Mouse (Mus musculus) lung, adult 2 months (tissue): Measurements from ENCODE around the gene Snrnp25. TPM values are rescaled to one million over a fixed set of nuclear protein-coding genes. Genes with fewer than 3 reads are reported as not detected.

Experiments used
- DNase-seq: peaks from one replicate; pipeline ENCODE4 v3.0.0; 2022
- H3K4me1 ChIP-seq: fragments of 200-500 bp; 2 replicates; pipeline ENCODE4 v1.6.1; 2011; ENCODE audit warnings: low read length; ENCODE audit not compliant: control insufficient read depth, insufficient read depth
- H3K4me3 ChIP-seq: fragments of 200-500 bp; replicated peaks from 2 replicates; pipeline ENCODE3; 2011; ENCODE audit warnings: low read depth, mild to moderate bottlenecking, control low read depth, low read length; ENCODE audit errors: extremely low read depth
- CTCF ChIP-seq: fragments of 200-500 bp; IDR thresholded peaks from 2 replicates; pipeline ENCODE4 v1.5.1; 2011; ENCODE audit warnings: mild to moderate bottlenecking, low read length, control low read depth; ENCODE audit not compliant: insufficient read depth
- POLR2A ChIP-seq: fragments of 200-500 bp; IDR thresholded peaks from 2 replicates; pipeline ENCODE4 v1.6.1; 2011; ENCODE audit warnings: low read depth, mild to moderate bottlenecking, control low read depth, low read length, borderline replicate concordance; ENCODE audit errors: extremely low read depth
- WGBS: fragments of 180-500 bp; shearing (Covaris S2); methylation state at CpG from one replicate; pipeline ENCODE4 v1.1.7; 2018; 5-methylcytosine and 5-hydroxymethylcytosine counted together
- polyA plus RNA-seq: library from polyadenylated mRNA; depleted of rRNA; stranded (reverse); fragments of >200 nt; gene quantifications from 2 replicates; pipeline ENCODE4 v1.2.3, GENCODE M21; 2012

Gene Snrnp25
- polyA plus RNA-seq, 1 experiment: 16.5 TPM

DNA sequence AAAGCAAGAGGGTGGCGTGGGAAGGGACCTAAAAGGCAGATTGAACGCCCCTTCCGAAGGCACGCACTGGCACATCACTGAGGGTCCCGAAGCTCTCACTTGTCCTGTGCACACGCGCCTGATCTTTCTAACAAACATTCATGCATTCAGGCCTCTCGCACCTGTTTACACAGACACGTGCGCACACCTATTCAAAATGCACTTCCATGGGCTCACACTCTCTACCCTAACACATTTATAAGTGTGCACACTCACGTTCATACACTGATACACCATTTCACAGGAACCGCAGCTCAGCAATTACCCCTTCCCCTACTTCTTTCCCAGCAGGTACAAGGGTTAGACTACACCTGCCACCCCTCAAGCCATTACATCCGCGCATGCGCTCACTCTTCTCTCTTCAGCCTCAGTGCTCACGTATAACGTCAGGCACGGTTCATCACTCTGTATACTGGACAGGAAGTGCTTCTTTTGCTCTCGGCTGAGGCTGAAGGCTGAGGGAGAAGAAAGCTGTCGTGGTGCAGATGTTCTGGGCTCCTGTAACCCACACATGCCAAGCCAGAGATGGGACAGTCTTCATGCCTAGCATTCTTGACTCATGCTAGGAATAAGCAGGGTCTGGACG, 17.5 kb downstream of the Snrnp25 start:
- TF ChIP-seq CTCF: no peak
- TF ChIP-seq POLR2A: no peak
- 11% methylated on average over 21 of the region's 21 CpGs for WGBS
- Histone ChIP-seq H3K4me3 (peak overlapping the region; percentile 30), H3K4me1 (peaks cover 42% of the 10 kb centered on the region)
- no peak for DNase-seq

DNA sequence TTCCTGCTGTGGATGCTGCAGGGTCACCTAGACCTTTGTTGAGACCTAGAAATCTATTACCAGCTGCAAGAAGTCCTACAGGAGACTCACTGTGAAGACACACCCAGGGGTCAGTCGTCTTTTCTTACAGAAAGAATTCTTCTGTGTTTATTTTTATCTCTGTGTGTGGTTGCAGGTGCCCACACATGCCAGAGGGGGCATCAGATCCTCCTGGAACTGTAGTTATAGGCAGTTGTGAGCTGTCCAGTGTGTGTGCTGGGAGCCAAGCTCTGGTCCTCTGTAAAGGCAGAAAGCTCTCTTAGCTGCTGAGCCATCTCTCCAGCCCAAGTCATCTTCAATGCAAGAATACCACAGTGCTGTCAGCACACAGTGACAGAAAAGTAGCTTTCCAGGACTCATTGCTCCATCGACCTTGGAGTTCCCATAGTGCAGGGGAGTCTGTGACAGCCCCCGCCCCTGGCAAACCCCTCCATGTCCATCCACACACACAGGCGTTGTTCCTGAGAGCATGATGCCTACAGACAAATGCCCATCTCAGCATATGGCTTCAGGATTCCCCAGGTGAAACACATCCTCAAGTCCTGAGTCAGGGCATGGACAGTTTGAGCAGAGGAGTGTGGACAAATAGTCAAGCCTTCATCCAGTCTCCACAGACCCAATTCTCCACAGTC, 18.2 kb downstream of the Snrnp25 start:
- WGBS: 68% methylated on average over 4 of the region's 4 CpGs
- Histone ChIP-seq H3K4me1 (peaks cover 42% of the 10 kb centered on the region), H3K4me3 (no peak overlapping the region)
- TF ChIP-seq POLR2A: no peak
- no peak for TF ChIP-seq CTCF
- no peak for DNase-seq

DNA sequence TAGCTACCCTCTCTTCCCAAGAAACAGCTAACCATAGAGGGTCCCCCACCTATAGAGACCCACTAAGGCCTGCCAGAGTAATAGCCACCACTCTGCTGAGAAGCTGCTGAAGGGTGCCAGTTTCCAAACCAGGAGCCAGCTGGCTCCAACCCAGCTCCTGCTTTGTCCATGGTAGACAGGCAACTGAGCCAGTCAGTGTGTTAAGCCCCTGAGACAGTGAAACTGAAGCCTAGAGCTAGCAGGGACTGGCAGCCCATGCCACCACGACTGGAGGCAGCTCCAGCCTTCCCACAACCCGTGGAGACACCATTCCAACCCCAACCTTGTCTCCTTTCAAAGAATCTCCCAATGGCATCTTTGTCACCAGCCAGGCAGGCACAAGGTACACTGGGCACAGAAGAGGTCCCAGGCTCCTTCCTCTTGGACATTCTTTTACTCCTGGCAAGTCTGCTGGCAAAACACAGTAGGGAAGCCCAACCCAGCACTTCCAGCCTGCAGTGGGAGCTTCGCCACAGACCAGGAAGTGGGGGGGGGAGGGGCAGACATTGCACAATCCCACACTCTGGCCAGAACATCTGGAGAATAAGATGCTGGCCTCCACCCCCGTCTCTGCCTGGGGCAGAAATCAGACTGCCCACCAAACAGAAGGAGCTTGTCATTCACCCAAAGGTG, 19.4 kb downstream of the Snrnp25 start:
- DNase-seq: peak; percentile 85
- WGBS: 0% methylated on average over 4 of the region's 4 CpGs
- Histone ChIP-seq H3K4me3 (no peak overlapping the region), H3K4me1 (peaks cover 38% of the 10 kb centered on the region)
- TF ChIP-seq CTCF: no peak

- Histone ChIP-seq H3K4me3 (no peak overlapping the region), H3K4me1 (peaks cover 38% of the 10 kb centered on the region)
- TF ChIP-seq POLR2A: no peak
- TF ChIP-seq CTCF: no peak
- DNase-seq: peak; percentile 52
- 30% methylated on average over 7 of the region's 7 CpGs for WGBS
Measured at GRCm38 (mm10) chr11:32225222-32226104, 20.2 kb downstream of the Snrnp25 start.

GRCm38 (mm10) chr11:32226124-32226871, 21.1 kb downstream of the Snrnp25 start, which contains the start of gene Mpg:
TSS of gene Mpg (plus strand) at chr11:32226505.
- DNase-seq: peak; percentile 86
- WGBS: 3% methylated on average over 47 of the region's 47 CpGs
- TF ChIP-seq POLR2A: peak; percentile 90
- TF ChIP-seq CTCF: no peak
- Histone ChIP-seq H3K4me3 (peak within 1 kb of the TSS; percentile 82), H3K4me1 (peaks cover 35% of the 10 kb centered on the region)

GRCm38 (mm10) chr11:32227041-32227440, 21.8 kb downstream of the Snrnp25 start:
- Histone ChIP-seq H3K4me1 (peaks cover 35% of the 10 kb centered on the region), H3K4me3 (peak overlapping the region; percentile 82)
- DNase-seq: no peak
- TF ChIP-seq CTCF (no peak), POLR2A (no peak)
- WGBS: 18% methylated on average over 1 of the region's 1 CpGs

GRCm38 (mm10) chr11:32227555-32227954, 22.3 kb downstream of the Snrnp25 start:
- TF ChIP-seq CTCF (no peak), POLR2A (no peak)
- H3K4me3 ChIP-seq: no peak overlapping the region
- WGBS: 94% methylated on average over 9 of the region's 9 CpGs
- DNase-seq: no peak
- peaks cover 31% of the 10 kb centered on the region for H3K4me1 ChIP-seq

- TF ChIP-seq POLR2A: no peak
- no peak for TF ChIP-seq CTCF
- no peak overlapping the region for H3K4me3 ChIP-seq
- 88% methylated on average over 3 of the region's 3 CpGs for WGBS
- no peak for DNase-seq
- H3K4me1 ChIP-seq: peaks cover 23% of the 10 kb centered on the region
Measured at GRCm38 (mm10) chr11:32228292-32228845, 23.2 kb downstream of the Snrnp25 start.
